Mouse (Mus musculus): Measurements from ENCODE around the gene Tmem29. TPM values are rescaled to one million over a fixed set of nuclear protein-coding genes. Genes with fewer than 3 reads are reported as not detected.
"Not testable (repeated sequence)": the region's sequence is repeated elsewhere in the genome, so short reads cannot be mapped to it uniquely, and the experiment has no call there.

Tmem29 gene
- total RNA-seq (2014; rRNA removed; ENCODE audit: low replicate concordance) (0.92 and 9.0 TPM in 2 replicates), polyA plus RNA-seq (2015; fragmentation: Nextera tagmentation; extraction: Ambion mirVana) (9.1 and 9.3 TPM in 2 replicates)

GRCm38 (mm10) chrX:150458766-150459350 lies at the start of gene Tmem29:
Gene Tmem29, minus strand, starts transcription at chrX:150459154.
- Histone ChIP-seq H3K27me3 (ENCODE audit: control insufficient read depth, insufficient read depth, low read length) (no peaks in the 10 kb centered on the region), H3K9me3 (replicated peaks; ENCODE audit: control insufficient read depth, low read length) (no peaks in the 10 kb centered on the region), H3K36me3 (replicated peaks; ENCODE audit: control insufficient read depth, insufficient read depth, low read length) (no peaks in the 10 kb centered on the region), H3K4me1 (ENCODE audit: control insufficient read depth, insufficient read depth) (no peaks in the 10 kb centered on the region), H3K27ac (ENCODE audit: low read depth) (peak within 1 kb of the TSS; percentile 27; the same call in 1 of the 2 replicates), H3K4me2 (ENCODE audit: low read depth, low read length) (peak within 1 kb of the TSS; percentile 49), H3K9ac (replicated peaks; ENCODE audit: low read depth, low read length) (0 out of 2 replicates have a peak within 1 kb of the TSS, but pooled peaks have one; percentile 6), H3K4me3 (ENCODE audit: low read depth, low read length) (peak within 1 kb of the TSS; percentile 58)
- ATAC-seq (ENCODE audit: insufficient read depth, low read depth) (peak; percentile 97), DNase-seq (ENCODE audit: low spot score) (peak; percentile 89)
- TF ChIP-seq EP300 (IDR thresholded peaks at IDR 0.05; ENCODE audit: low read depth) (no peak), CTCF (IDR thresholded peaks at IDR 0.05; ENCODE audit: low read depth) (peak; percentile 57)
- WGBS, result under 1% methylated on average over 30 of the region's 30 CpGs

- 64% methylated on average over 6 of the region's 6 CpGs for WGBS
- Histone ChIP-seq H3K4me1 (ENCODE audit: control insufficient read depth, insufficient read depth) (no peaks in the 10 kb centered on the region), H3K9ac (replicated peaks; ENCODE audit: low read depth, low read length) (no peak overlapping the region), H3K9me3 (replicated peaks; ENCODE audit: control insufficient read depth, low read length) (no peaks in the 10 kb centered on the region), H3K27me3 (ENCODE audit: control insufficient read depth, insufficient read depth, low read length) (no peaks in the 10 kb centered on the region), H3K36me3 (replicated peaks; ENCODE audit: control insufficient read depth, insufficient read depth, low read length) (no peaks in the 10 kb centered on the region), H3K4me3 (ENCODE audit: low read depth, low read length) (no peak overlapping the region), H3K4me2 (ENCODE audit: low read depth, low read length) (no peak overlapping the region), H3K27ac (ENCODE audit: low read depth) (no peak overlapping the region)
- TF ChIP-seq CTCF (IDR thresholded peaks at IDR 0.05; ENCODE audit: low read depth) (no peak), EP300 (IDR thresholded peaks at IDR 0.05; ENCODE audit: low read depth) (no peak)
- no peak for ATAC-seq (ENCODE audit: insufficient read depth, low read depth)
- DNase-seq (ENCODE audit: low spot score), result no peak
Observed at GRCm38 (mm10) chrX:150508696-150509095, 49.7 kb upstream of the Tmem29 start.

GRCm38 (mm10) chrX:150487811-150488210 lies 28.9 kb upstream of the Tmem29 start:
- H3K36me3 ChIP-seq (replicated peaks; ENCODE audit: control insufficient read depth, insufficient read depth, low read length); H3K4me1 ChIP-seq (ENCODE audit: control insufficient read depth, insufficient read depth); ATAC-seq (ENCODE audit: insufficient read depth, low read depth); H3K9me3 ChIP-seq (replicated peaks; ENCODE audit: control insufficient read depth, low read length); H3K4me2 ChIP-seq (ENCODE audit: low read depth, low read length); DNase-seq (ENCODE audit: low spot score); H3K4me3 ChIP-seq (ENCODE audit: low read depth, low read length); H3K9ac ChIP-seq (replicated peaks; ENCODE audit: low read depth, low read length); H3K27me3 ChIP-seq (ENCODE audit: control insufficient read depth, insufficient read depth, low read length); H3K27ac ChIP-seq (ENCODE audit: low read depth): not testable (repeated sequence)
- no CpG with 5 or more reads among the region's 10 CpGs for WGBS

GRCm38 (mm10) chrX:150486314-150487030 lies 27.5 kb upstream of the Tmem29 start:
- not testable (repeated sequence) for DNase-seq (ENCODE audit: low spot score); H3K4me3 ChIP-seq (ENCODE audit: low read depth, low read length)

GRCm38 (mm10) chrX:150477854-150478780 lies 19.2 kb upstream of the Tmem29 start:
- no peaks in the 10 kb centered on the region for H3K4me1 ChIP-seq (ENCODE audit: control insufficient read depth, insufficient read depth)
- H3K36me3 ChIP-seq (replicated peaks; ENCODE audit: control insufficient read depth, insufficient read depth, low read length), result no peaks in the 10 kb centered on the region
- H3K9me3 ChIP-seq (replicated peaks; ENCODE audit: control insufficient read depth, low read length), result no peaks in the 10 kb centered on the region
- peak; percentile 37; the same call in 1 of the 2 replicates for TF ChIP-seq EP300 (IDR thresholded peaks at IDR 0.05; ENCODE audit: low read depth)
- TF ChIP-seq CTCF (IDR thresholded peaks at IDR 0.05; ENCODE audit: low read depth), result peak; percentile 94
- peak; percentile 99 for ATAC-seq (ENCODE audit: insufficient read depth, low read depth)
- H3K9ac ChIP-seq (replicated peaks; ENCODE audit: low read depth, low read length), result peak overlapping the region; percentile 52
- peak overlapping the region; percentile 63 for H3K4me3 ChIP-seq (ENCODE audit: low read depth, low read length)
- DNase-seq (ENCODE audit: low spot score), result peak; percentile 89
- WGBS, result under 1% methylated on average over 34 of the region's 34 CpGs
- no peaks in the 10 kb centered on the region for H3K27me3 ChIP-seq (ENCODE audit: control insufficient read depth, insufficient read depth, low read length)
- H3K27ac ChIP-seq (ENCODE audit: low read depth), result peak overlapping the region; percentile 89
- peak overlapping the region; percentile 36 for H3K4me2 ChIP-seq (ENCODE audit: low read depth, low read length)

More at GRCm38 (mm10) chrX:150486314-150487030, 27.5 kb upstream of the Tmem29 start:
- H3K36me3 ChIP-seq (replicated peaks; ENCODE audit: control insufficient read depth, insufficient read depth, low read length); H3K9ac ChIP-seq (replicated peaks; ENCODE audit: low read depth, low read length); H3K27ac ChIP-seq (ENCODE audit: low read depth); H3K27me3 ChIP-seq (ENCODE audit: control insufficient read depth, insufficient read depth, low read length); H3K4me1 ChIP-seq (ENCODE audit: control insufficient read depth, insufficient read depth); H3K4me2 ChIP-seq (ENCODE audit: low read depth, low read length); ATAC-seq (ENCODE audit: insufficient read depth, low read depth); H3K9me3 ChIP-seq (replicated peaks; ENCODE audit: control insufficient read depth, low read length): not testable (repeated sequence)
- WGBS, result 34% methylated on average over 7 of the region's 22 CpGs
